Mouse (Mus musculus): ENCODE measurements around the gene Cxcr3. TPM values are rescaled to one million over a fixed set of nuclear protein-coding genes. Genes with fewer than 3 reads are reported as not detected.

Cxcr3 gene
- 0.17 and 0.22 TPM in 2 replicates for polyA plus RNA-seq (2015; fragmentation: Nextera tagmentation; extraction: Ambion mirVana)

GRCm38 (mm10) chrX:101733828-101734319, at the start of gene Cxcr3:
Cxcr3 (minus strand) TSS chrX:101734269.
- H3K27me3 ChIP-seq, result peaks cover 34% of the 10 kb centered on the region; the same call in 1 of the 2 replicates
- no peaks in the 10 kb centered on the region for H3K9me3 ChIP-seq
- ATAC-seq, result no peak
- H3K4me2 ChIP-seq (replicated peaks), result no peak within 1 kb of the TSS
- H3K4me3 ChIP-seq (replicated peaks), result no peak within 1 kb of the TSS
- H3K9ac ChIP-seq (replicated peaks), result no peak within 1 kb of the TSS
- no peaks in the 10 kb centered on the region for H3K4me1 ChIP-seq (replicated peaks)
- no peaks in the 10 kb centered on the region for H3K36me3 ChIP-seq
- WGBS, result 79% methylated on average over 11 of the region's 11 CpGs
- no peak within 1 kb of the TSS for H3K27ac ChIP-seq

- no peaks in the 10 kb centered on the region for H3K36me3 ChIP-seq
- WGBS, result 40% methylated on average over 5 of the region's 5 CpGs
Observed at GRCm38 (mm10) chrX:101772035-101772434, 38.0 kb upstream of the Cxcr3 start.

GRCm38 (mm10) chrX:101770307-101770706, 36.2 kb upstream of the Cxcr3 start:
- WGBS, result 75% methylated on average over 3 of the region's 3 CpGs
- peaks cover 13% of the 10 kb centered on the region; the same call in 1 of the 2 replicates for H3K27me3 ChIP-seq
- no peaks in the 10 kb centered on the region for H3K36me3 ChIP-seq
- no peak overlapping the region for H3K4me3 ChIP-seq (replicated peaks)
- no peaks in the 10 kb centered on the region for H3K4me1 ChIP-seq (replicated peaks)
- H3K4me2 ChIP-seq (replicated peaks), result no peak overlapping the region
- H3K9me3 ChIP-seq, result no peaks in the 10 kb centered on the region
- no peak for ATAC-seq
- no peak overlapping the region for H3K27ac ChIP-seq
- no peak overlapping the region for H3K9ac ChIP-seq (replicated peaks)

More at GRCm38 (mm10) chrX:101772035-101772434, 38.0 kb upstream of the Cxcr3 start:
- H3K9ac ChIP-seq (replicated peaks), result no peak overlapping the region
- H3K4me1 ChIP-seq (replicated peaks), result no peaks in the 10 kb centered on the region
- H3K27me3 ChIP-seq, result peaks cover 11% of the 10 kb centered on the region; the same call in 1 of the 2 replicates
- no peaks in the 10 kb centered on the region for H3K9me3 ChIP-seq
- no peak for ATAC-seq
- H3K4me3 ChIP-seq (replicated peaks), result no peak overlapping the region
- no peak overlapping the region for H3K27ac ChIP-seq
- H3K4me2 ChIP-seq (replicated peaks), result no peak overlapping the region

DNA sequence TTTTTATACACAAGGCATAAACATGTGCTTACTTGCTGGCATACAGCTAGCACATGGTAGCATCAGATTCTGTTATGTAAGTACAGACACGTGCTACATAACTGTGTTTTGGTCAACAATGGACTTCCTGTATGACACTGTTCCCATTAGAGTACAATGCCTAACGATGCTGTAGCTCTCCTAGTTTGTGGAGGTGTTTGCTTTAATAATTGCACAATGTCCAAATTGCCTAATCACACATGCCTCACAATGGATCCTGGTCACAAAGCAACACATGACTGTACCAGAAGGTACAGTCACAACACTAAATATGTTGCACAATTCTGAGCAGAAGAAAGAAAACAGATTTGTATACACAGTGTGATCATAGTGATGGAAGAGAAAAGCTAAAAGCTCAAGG, 35.4 kb upstream of the Cxcr3 start:
- WGBS, result 78% methylated on average over 2 of the region's 2 CpGs
- H3K27me3 ChIP-seq, result peaks cover 13% of the 10 kb centered on the region; the same call in 1 of the 2 replicates

GRCm38 (mm10) chrX:101767280-101767679, 33.2 kb upstream of the Cxcr3 start:
- Histone ChIP-seq H3K36me3 (no peaks in the 10 kb centered on the region), H3K4me1 (replicated peaks) (no peaks in the 10 kb centered on the region), H3K27ac (no peak overlapping the region), H3K9me3 (no peaks in the 10 kb centered on the region), H3K9ac (replicated peaks) (no peak overlapping the region), H3K27me3 (peaks cover 9% of the 10 kb centered on the region; the same call in 1 of the 2 replicates), H3K4me3 (replicated peaks) (no peak overlapping the region), H3K4me2 (replicated peaks) (no peak overlapping the region)
- WGBS, result 72% methylated on average over 7 of the region's 7 CpGs
- ATAC-seq, result no peak

More for the DNA sequence above, 35.4 kb upstream of the Cxcr3 start:
- no peak for ATAC-seq
- Histone ChIP-seq H3K36me3 (no peaks in the 10 kb centered on the region), H3K4me2 (replicated peaks) (no peak overlapping the region), H3K27ac (no peak overlapping the region), H3K4me3 (replicated peaks) (no peak overlapping the region), H3K9me3 (no peaks in the 10 kb centered on the region), H3K9ac (replicated peaks) (no peak overlapping the region), H3K4me1 (replicated peaks) (no peaks in the 10 kb centered on the region)

- WGBS, result 81% methylated on average over 4 of the region's 4 CpGs
- no peak overlapping the region for H3K27ac ChIP-seq
- H3K27me3 ChIP-seq, result peaks cover 23% of the 10 kb centered on the region; the same call in 1 of the 2 replicates
- no peaks in the 10 kb centered on the region for H3K36me3 ChIP-seq
- H3K9me3 ChIP-seq, result no peaks in the 10 kb centered on the region
- H3K9ac ChIP-seq (replicated peaks), result no peak overlapping the region
- no peaks in the 10 kb centered on the region for H3K4me1 ChIP-seq (replicated peaks)
- ATAC-seq, result no peak
- H3K4me2 ChIP-seq (replicated peaks), result no peak overlapping the region
- no peak overlapping the region for H3K4me3 ChIP-seq (replicated peaks)
Observed at GRCm38 (mm10) chrX:101765111-101765510, 31.0 kb upstream of the Cxcr3 start.

GRCm38 (mm10) chrX:101764621-101765020, 30.6 kb upstream of the Cxcr3 start:
- WGBS, result 71% methylated on average over 5 of the region's 5 CpGs
- H3K27me3 ChIP-seq, result peaks cover 28% of the 10 kb centered on the region; the same call in 1 of the 2 replicates
- H3K27ac ChIP-seq, result no peak overlapping the region
- H3K9me3 ChIP-seq, result no peaks in the 10 kb centered on the region
- no peak for ATAC-seq
- no peaks in the 10 kb centered on the region for H3K36me3 ChIP-seq
- no peak overlapping the region for H3K4me3 ChIP-seq (replicated peaks)
- H3K9ac ChIP-seq (replicated peaks), result no peak overlapping the region
- no peak overlapping the region for H3K4me2 ChIP-seq (replicated peaks)
- H3K4me1 ChIP-seq (replicated peaks), result no peaks in the 10 kb centered on the region

DNA sequence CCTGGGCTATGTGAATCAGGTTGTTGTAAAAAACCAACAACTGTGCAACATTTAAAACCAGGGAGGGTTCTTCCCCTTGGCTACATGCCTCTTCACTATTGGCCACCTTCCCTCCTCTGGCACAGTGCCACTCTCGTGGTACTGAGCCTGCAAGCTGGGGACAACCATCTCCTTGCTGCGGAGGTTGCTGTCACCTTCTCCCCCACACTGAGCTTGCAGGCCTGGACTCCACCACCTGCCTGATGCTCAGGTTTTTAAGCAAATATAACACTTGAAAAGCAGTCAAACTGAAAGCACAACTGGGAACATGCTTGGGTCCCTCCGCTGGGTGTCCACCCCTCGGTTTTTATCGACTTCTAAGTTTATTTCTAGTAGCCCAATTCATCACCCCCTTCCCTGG, 20.4 kb upstream of the Cxcr3 start:
- Histone ChIP-seq H3K4me1 (replicated peaks) (no peaks in the 10 kb centered on the region), H3K27ac (no peak overlapping the region), H3K9me3 (no peaks in the 10 kb centered on the region), H3K27me3 (peaks cover 43% of the 10 kb centered on the region; the same call in 1 of the 2 replicates), H3K36me3 (no peaks in the 10 kb centered on the region), H3K9ac (replicated peaks) (no peak overlapping the region), H3K4me2 (replicated peaks) (no peak overlapping the region), H3K4me3 (replicated peaks) (no peak overlapping the region)
- ATAC-seq, result no peak
- 65% methylated on average over 5 of the region's 5 CpGs for WGBS

GRCm38 (mm10) chrX:101750144-101750543, 16.1 kb upstream of the Cxcr3 start:
- H3K4me3 ChIP-seq (replicated peaks), result no peak overlapping the region
- H3K36me3 ChIP-seq, result no peaks in the 10 kb centered on the region
- H3K4me2 ChIP-seq (replicated peaks), result no peak overlapping the region
- WGBS, result 47% methylated on average over 4 of the region's 4 CpGs
- H3K9ac ChIP-seq (replicated peaks), result no peak overlapping the region
- H3K27ac ChIP-seq, result no peak overlapping the region
- no peaks in the 10 kb centered on the region for H3K9me3 ChIP-seq
- H3K4me1 ChIP-seq (replicated peaks), result no peaks in the 10 kb centered on the region
- no peak for ATAC-seq
- H3K27me3 ChIP-seq, result peaks cover 37% of the 10 kb centered on the region; the same call in 1 of the 2 replicates

DNA sequence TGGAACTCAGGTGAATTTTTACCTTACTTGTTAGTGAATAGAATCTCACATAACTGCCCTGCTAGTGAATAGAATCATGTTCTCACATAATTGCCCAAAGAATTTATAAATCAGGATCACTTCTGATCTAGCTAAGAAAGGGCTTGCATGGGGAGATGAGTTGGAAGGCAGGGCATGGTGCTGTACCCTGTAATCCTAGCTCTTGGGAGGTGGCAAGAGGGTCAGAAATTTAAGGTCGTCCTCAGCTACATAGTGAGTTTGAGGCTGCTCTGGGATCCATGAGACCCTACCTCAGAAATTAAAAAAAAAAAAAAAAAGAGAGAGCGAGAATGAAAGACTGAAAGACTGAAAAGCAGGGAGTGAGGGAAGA, 7.0 kb upstream of the Cxcr3 start:
- WGBS, result 57% methylated on average over 1 of the region's 2 CpGs
- H3K9ac ChIP-seq (replicated peaks), result no peak overlapping the region
- 0 out of 2 replicates have a peak, but pooled peaks cover 6% of the 10 kb centered on the region for H3K4me1 ChIP-seq (replicated peaks)
- H3K36me3 ChIP-seq, result no peaks in the 10 kb centered on the region
- H3K27ac ChIP-seq, result peak overlapping the region; percentile 74
- ATAC-seq, result peak; percentile 59
- H3K4me2 ChIP-seq (replicated peaks), result no peak overlapping the region
- H3K27me3 ChIP-seq, result peaks cover 43% of the 10 kb centered on the region; the same call in 1 of the 2 replicates
- no peaks in the 10 kb centered on the region for H3K9me3 ChIP-seq
- H3K4me3 ChIP-seq (replicated peaks), result no peak overlapping the region

DNA sequence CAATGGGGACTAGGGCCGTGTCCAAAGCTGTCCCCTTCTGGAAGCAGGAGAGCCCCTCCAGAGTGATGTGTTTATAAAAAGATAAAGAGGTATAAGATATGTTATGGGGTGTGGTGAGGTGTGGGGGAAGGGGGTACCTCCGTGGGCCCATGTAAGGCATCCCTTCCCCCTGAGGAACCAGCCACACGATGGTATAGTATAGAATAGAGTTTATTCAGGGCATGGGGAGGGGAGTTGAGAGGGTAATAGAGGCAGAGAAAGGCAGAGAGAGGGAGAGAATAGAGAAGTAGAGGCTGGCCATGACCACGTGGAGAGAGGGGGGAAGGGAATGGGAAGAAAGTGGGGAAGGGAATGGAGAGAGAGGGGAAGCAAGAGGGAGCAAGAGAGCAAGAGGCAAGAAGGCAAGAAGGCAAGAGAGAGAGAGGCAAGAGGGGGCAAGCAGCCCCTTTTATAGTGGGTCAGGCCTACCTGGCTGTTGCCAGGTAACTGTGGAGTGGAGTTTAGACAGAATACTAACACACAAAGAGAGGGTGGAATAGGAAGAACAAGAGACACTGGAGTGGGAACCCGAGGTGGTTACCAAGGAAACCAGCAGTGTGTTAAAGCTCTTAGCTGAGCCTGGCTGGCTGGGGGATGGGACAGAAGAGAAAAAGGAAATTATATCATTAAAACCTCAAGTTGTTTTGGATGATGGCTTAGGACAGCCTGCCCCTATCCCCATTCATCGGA, 6.4 kb upstream of the Cxcr3 start:
- Histone ChIP-seq H3K4me1 (replicated peaks) (0 out of 2 replicates have a peak, but pooled peaks cover 6% of the 10 kb centered on the region), H3K9ac (replicated peaks) (no peak overlapping the region), H3K27me3 (peaks cover 44% of the 10 kb centered on the region; the same call in 1 of the 2 replicates), H3K27ac (peak overlapping the region; percentile 74), H3K36me3 (no peaks in the 10 kb centered on the region), H3K4me3 (replicated peaks) (no peak overlapping the region), H3K4me2 (replicated peaks) (no peak overlapping the region), H3K9me3 (no peaks in the 10 kb centered on the region)
- 30% methylated on average over 6 of the region's 6 CpGs for whole genome bisulfite sequencing
- ATAC-seq, result peak; percentile 94

GRCm38 (mm10) chrX:101737201-101737600, 3.1 kb upstream of the Cxcr3 start:
- H3K4me3 ChIP-seq (replicated peaks), result no peak overlapping the region
- peaks cover 36% of the 10 kb centered on the region; the same call in 1 of the 2 replicates for H3K27me3 ChIP-seq
- H3K4me2 ChIP-seq (replicated peaks), result no peak overlapping the region
- no peak for ATAC-seq
- 0 out of 2 replicates have a peak, but pooled peaks cover 6% of the 10 kb centered on the region for H3K4me1 ChIP-seq (replicated peaks)
- no peaks in the 10 kb centered on the region for H3K36me3 ChIP-seq
- no peak overlapping the region for H3K27ac ChIP-seq
- H3K9me3 ChIP-seq, result no peaks in the 10 kb centered on the region
- H3K9ac ChIP-seq (replicated peaks), result no peak overlapping the region
